Mouse (Mus musculus): Measurements from ENCODE around the gene Gpc1.
A peak's percentile ranks its signal among the peaks of the same experiment; 100 is the strongest.

Gpc1 gene

GRCm38 (mm10) chr1:92833987-92834706, 2.7 kb downstream of the Gpc1 start:
- DNase-seq (ENCODE audit: low spot score), result peak; percentile 78

- peak; percentile 27 for DNase-seq (ENCODE audit: low spot score)
Measured at GRCm38 (mm10) chr1:92837931-92838833, 6.7 kb downstream of the Gpc1 start.

GRCm38 (mm10) chr1:92839211-92839610, 7.8 kb downstream of the Gpc1 start:
- DNase-seq (ENCODE audit: low spot score), result no peak

- DNase-seq (ENCODE audit: low spot score), result no peak
Measured at GRCm38 (mm10) chr1:92840231-92840890, 8.9 kb downstream of the Gpc1 start.

GRCm38 (mm10) chr1:92841427-92841826, 10.0 kb downstream of the Gpc1 start:
- no peak for DNase-seq (ENCODE audit: low spot score)

- DNase-seq (ENCODE audit: low spot score), result no peak
Measured at GRCm38 (mm10) chr1:92845889-92846288, 14.4 kb downstream of the Gpc1 start.

GRCm38 (mm10) chr1:92847873-92848839, 16.7 kb downstream of the Gpc1 start:
- no peak for DNase-seq (ENCODE audit: low spot score)

- DNase-seq (ENCODE audit: low spot score), result no peak
Measured at GRCm38 (mm10) chr1:92849491-92849890, 18.0 kb downstream of the Gpc1 start.

- no peak for DNase-seq (ENCODE audit: low spot score)
Measured at GRCm38 (mm10) chr1:92849938-92850574, 18.6 kb downstream of the Gpc1 start.

- no peak for DNase-seq (ENCODE audit: low spot score)
Measured at GRCm38 (mm10) chr1:92852450-92852849, 21.0 kb downstream of the Gpc1 start.

- DNase-seq (ENCODE audit: low spot score), result no peak
Measured at GRCm38 (mm10) chr1:92861503-92861902, 30.1 kb downstream of the Gpc1 start.

- no peak for DNase-seq (ENCODE audit: low spot score)
Measured at GRCm38 (mm10) chr1:92863268-92863667, 31.8 kb downstream of the Gpc1 start.

GRCm38 (mm10) chr1:92866170-92866569, 34.7 kb downstream of the Gpc1 start:
- no peak for DNase-seq (ENCODE audit: low spot score)

- no peak for DNase-seq (ENCODE audit: low spot score)
Measured at GRCm38 (mm10) chr1:92869985-92870384, 38.5 kb downstream of the Gpc1 start.

- no peak for DNase-seq (ENCODE audit: low spot score)
Measured at GRCm38 (mm10) chr1:92872666-92873065, 41.2 kb downstream of the Gpc1 start.

- DNase-seq (ENCODE audit: low spot score), result no peak
Measured at GRCm38 (mm10) chr1:92874011-92874410, 42.6 kb downstream of the Gpc1 start.

- no peak for DNase-seq (ENCODE audit: low spot score)
Measured at GRCm38 (mm10) chr1:92875360-92876111, 44.1 kb downstream of the Gpc1 start.

- no peak for DNase-seq (ENCODE audit: low spot score)
Measured at GRCm38 (mm10) chr1:92877431-92877978, 46.1 kb downstream of the Gpc1 start.

- no peak for DNase-seq (ENCODE audit: low spot score)
Measured at GRCm38 (mm10) chr1:92878066-92878741, 46.8 kb downstream of the Gpc1 start.
